Mouse (Mus musculus) brain, embryonic 14.5 days (tissue): ENCODE data around the gene Dctd.

Source experiments
- CTCF ChIP-seq: fragments of 200-500 bp; IDR thresholded peaks from 2 replicates; pipeline ENCODE4 v1.5.1; 2012; ENCODE audit warnings: inconsistent platforms, mild to moderate bottlenecking, moderate library complexity, borderline replicate concordance; ENCODE audit not compliant: insufficient read depth, insufficient read length; ENCODE audit errors: extremely low read depth
- POLR2A ChIP-seq: fragments of 200-500 bp; IDR thresholded peaks from 2 replicates; pipeline ENCODE4 v1.6.1; 2012; ENCODE audit warnings: mild to moderate bottlenecking, inconsistent platforms, borderline replicate concordance; ENCODE audit not compliant: poor library complexity, insufficient read depth, insufficient read length, severe bottlenecking; ENCODE audit errors: extremely low read depth

GRCm38 (mm10) chr8:48053611-48054010, 45.3 kb upstream of the Dctd start:
- TF ChIP-seq CTCF (no peak), POLR2A (no peak)
